Mouse (Mus musculus): ENCODE measurements at regions not wholly inside any gene's neighbourhood (a gene's known extent, or its start where the extent isn't known, plus 50 kb on each side); places are given as distances from the start of the nearest gene placed in this dataset.

GRCm38 (mm10) chr2:172710641-172711040 lies 161.2 kb downstream of the Tfap2c start:
- no peaks in the 10 kb centered on the region for H3K79me3 ChIP-seq (ENCODE audit: low read depth)
- no peak for TF ChIP-seq MYOG (IDR thresholded peaks at IDR 0.05; ENCODE audit: control insufficient read depth, extremely low read depth, insufficient read length)
- TF ChIP-seq USF1 (IDR thresholded peaks at IDR 0.05; ENCODE audit: low read depth): no peak
- no peak for TF ChIP-seq MYOD1 (IDR thresholded peaks at IDR 0.05; ENCODE audit: control insufficient read depth, insufficient read length, low read depth)
- no peak for TF ChIP-seq FOSL1 (IDR thresholded peaks at IDR 0.05; ENCODE audit: insufficient read depth, low read length, poor library complexity, severe bottlenecking)
- no peak for TF ChIP-seq CEBPB (IDR thresholded peaks at IDR 0.05; ENCODE audit: low read depth)
- TF ChIP-seq CTCF (IDR thresholded peaks at IDR 0.05; ENCODE audit: control insufficient read depth, insufficient read depth, insufficient read length): no peak
- no peak for TF ChIP-seq MAX (IDR thresholded peaks at IDR 0.05)
- H3K36me3 ChIP-seq (ENCODE audit: control insufficient read depth, insufficient read depth): no peaks in the 10 kb centered on the region

GRCm38 (mm10) chr2:172726701-172727100 lies 177.3 kb downstream of the Tfap2c start:
- Histone ChIP-seq H3ac (ENCODE audit: control insufficient read depth, insufficient read length, low read depth) (no peak overlapping the region), H3K36me3 (ENCODE audit: control insufficient read depth, insufficient read depth) (no peaks in the 10 kb centered on the region), H3K27me3 (ENCODE audit: control insufficient read depth, insufficient read depth, insufficient read length) (peaks cover 15% of the 10 kb centered on the region), H3K4me3 (ENCODE audit: insufficient read depth, poor library complexity, severe bottlenecking) (no peak overlapping the region), H3K79me3 (ENCODE audit: low read depth) (no peaks in the 10 kb centered on the region), H3K79me2 (ENCODE audit: control insufficient read depth, insufficient read depth) (no peaks in the 10 kb centered on the region)
- no peak for TF ChIP-seq FOSL1 (IDR thresholded peaks at IDR 0.05; ENCODE audit: insufficient read depth, low read length, poor library complexity, severe bottlenecking)
- TF ChIP-seq MAX (IDR thresholded peaks at IDR 0.05): no peak

More at GRCm38 (mm10) chr2:172710641-172711040, 161.2 kb downstream of the Tfap2c start:
- Histone ChIP-seq H3K4me3 (ENCODE audit: insufficient read depth, poor library complexity, severe bottlenecking) (no peak overlapping the region), H3ac (ENCODE audit: control insufficient read depth, insufficient read length, low read depth) (no peak overlapping the region), H3K79me2 (ENCODE audit: control insufficient read depth, insufficient read depth) (no peaks in the 10 kb centered on the region), H3K27me3 (ENCODE audit: control insufficient read depth, insufficient read depth, insufficient read length) (no peaks in the 10 kb centered on the region)

GRCm38 (mm10) chr2:172727576-172727975 lies 178.2 kb downstream of the Tfap2c start:
- no peak overlapping the region for H3K4me3 ChIP-seq (ENCODE audit: insufficient read depth, poor library complexity, severe bottlenecking)
- H3K79me3 ChIP-seq (ENCODE audit: low read depth): no peaks in the 10 kb centered on the region
- H3ac ChIP-seq (ENCODE audit: control insufficient read depth, insufficient read length, low read depth): no peak overlapping the region
- TF ChIP-seq CEBPB (IDR thresholded peaks at IDR 0.05; ENCODE audit: low read depth): no peak
- peaks cover 21% of the 10 kb centered on the region for H3K27me3 ChIP-seq (ENCODE audit: control insufficient read depth, insufficient read depth, insufficient read length)
- H3K36me3 ChIP-seq (ENCODE audit: control insufficient read depth, insufficient read depth): no peaks in the 10 kb centered on the region
- H3K79me2 ChIP-seq (ENCODE audit: control insufficient read depth, insufficient read depth): no peaks in the 10 kb centered on the region

- no peaks in the 10 kb centered on the region for H3K79me3 ChIP-seq (ENCODE audit: low read depth)
- no peak overlapping the region for H3ac ChIP-seq (ENCODE audit: control insufficient read depth, insufficient read length, low read depth)
- peaks cover 21% of the 10 kb centered on the region for H3K27me3 ChIP-seq (ENCODE audit: control insufficient read depth, insufficient read depth, insufficient read length)
- H3K4me3 ChIP-seq (ENCODE audit: insufficient read depth, poor library complexity, severe bottlenecking): no peak overlapping the region
- TF ChIP-seq MYOG (IDR thresholded peaks at IDR 0.05; ENCODE audit: control insufficient read depth, extremely low read depth, insufficient read length): no peak
- no peak for TF ChIP-seq CTCF (IDR thresholded peaks at IDR 0.05; ENCODE audit: control insufficient read depth, insufficient read depth, insufficient read length)
- no peaks in the 10 kb centered on the region for H3K79me2 ChIP-seq (ENCODE audit: control insufficient read depth, insufficient read depth)
- no peaks in the 10 kb centered on the region for H3K36me3 ChIP-seq (ENCODE audit: control insufficient read depth, insufficient read depth)
These were observed 178.9 kb downstream of the Tfap2c start for GRCm38 (mm10) chr2:172728240-172728821.

GRCm38 (mm10) chr2:172729151-172729550 lies 179.8 kb downstream of the Tfap2c start:
- no peak overlapping the region for H3ac ChIP-seq (ENCODE audit: control insufficient read depth, insufficient read length, low read depth)
- no peak for TF ChIP-seq CTCF (IDR thresholded peaks at IDR 0.05; ENCODE audit: control insufficient read depth, insufficient read depth, insufficient read length)
- TF ChIP-seq USF1 (IDR thresholded peaks at IDR 0.05; ENCODE audit: low read depth): no peak
- TF ChIP-seq MYOD1 (IDR thresholded peaks at IDR 0.05; ENCODE audit: control insufficient read depth, insufficient read length, low read depth): no peak
- TF ChIP-seq MAX (IDR thresholded peaks at IDR 0.05): no peak
- no peak for TF ChIP-seq CEBPB (IDR thresholded peaks at IDR 0.05; ENCODE audit: low read depth)
- no peak for TF ChIP-seq MYOG (IDR thresholded peaks at IDR 0.05; ENCODE audit: control insufficient read depth, extremely low read depth, insufficient read length)
- TF ChIP-seq FOSL1 (IDR thresholded peaks at IDR 0.05; ENCODE audit: insufficient read depth, low read length, poor library complexity, severe bottlenecking): no peak
- no peaks in the 10 kb centered on the region for H3K79me2 ChIP-seq (ENCODE audit: control insufficient read depth, insufficient read depth)
- H3K79me3 ChIP-seq (ENCODE audit: low read depth): no peaks in the 10 kb centered on the region
- no peak overlapping the region for H3K4me3 ChIP-seq (ENCODE audit: insufficient read depth, poor library complexity, severe bottlenecking)
- H3K27me3 ChIP-seq (ENCODE audit: control insufficient read depth, insufficient read depth, insufficient read length): peaks cover 21% of the 10 kb centered on the region
- H3K36me3 ChIP-seq (ENCODE audit: control insufficient read depth, insufficient read depth): no peaks in the 10 kb centered on the region

GRCm38 (mm10) chr2:172729741-172730140 lies 180.3 kb downstream of the Tfap2c start:
- peaks cover 21% of the 10 kb centered on the region for H3K27me3 ChIP-seq (ENCODE audit: control insufficient read depth, insufficient read depth, insufficient read length)
- H3K36me3 ChIP-seq (ENCODE audit: control insufficient read depth, insufficient read depth): no peaks in the 10 kb centered on the region
- H3K79me2 ChIP-seq (ENCODE audit: control insufficient read depth, insufficient read depth): no peaks in the 10 kb centered on the region
- H3ac ChIP-seq (ENCODE audit: control insufficient read depth, insufficient read length, low read depth): no peak overlapping the region
- H3K79me3 ChIP-seq (ENCODE audit: low read depth): no peaks in the 10 kb centered on the region
- TF ChIP-seq FOSL1 (IDR thresholded peaks at IDR 0.05; ENCODE audit: insufficient read depth, low read length, poor library complexity, severe bottlenecking) (no peak), MAX (IDR thresholded peaks at IDR 0.05) (no peak), CEBPB (IDR thresholded peaks at IDR 0.05; ENCODE audit: low read depth) (no peak), USF1 (IDR thresholded peaks at IDR 0.05; ENCODE audit: low read depth) (no peak), MYOG (IDR thresholded peaks at IDR 0.05; ENCODE audit: control insufficient read depth, extremely low read depth, insufficient read length) (no peak), CTCF (IDR thresholded peaks at IDR 0.05; ENCODE audit: control insufficient read depth, insufficient read depth, insufficient read length) (no peak), MYOD1 (IDR thresholded peaks at IDR 0.05; ENCODE audit: control insufficient read depth, insufficient read length, low read depth) (no peak)
- H3K4me3 ChIP-seq (ENCODE audit: insufficient read depth, poor library complexity, severe bottlenecking): no peak overlapping the region

Data from C2C12 (cell line).